Comparison of ENCODE assay signal across 30 mouse cellular contexts in genomic region chr11:93217457-93217856, GRCm38 (mm10).
DNase-seq lines count a peak whose midpoint lies in the region; ATAC-seq lines count a peak whose summit lies in the region.
"Had no signal": no experiment of that assay in that cellular context is flagged by ENCODE, and none has a peak within 500 bp of the region (broad histone marks: within the 10 kb centered on the region; RNA-seq: fewer than 3 reads in every experiment).

No protein-coding gene starts in this region.

- no peaks in the 10 kb centered on the region for H3K27me3 ChIP-seq in neural tube, embryonic 15.5 days (replicated peaks)
- H3K27me3 ChIP-seq: embryonic facial prominence, embryonic 12.5 days; heart, embryonic 13.5 days; limb, embryonic 12.5 days; liver, embryonic 15.5 days; lung, embryonic 15.5 days; midbrain, embryonic 15.5 days had no signal

- ATAC-seq in cerebellum, adult (ENCODE audit: insufficient number of reproducible peaks, low FRiP score, low TSS enrichment): peak; percentile 83
- no peak for ATAC-seq in neural tube, embryonic 15.5 days (ENCODE audit: low FRiP score)
- ATAC-seq: forebrain, embryonic 16.5 days; midbrain, embryonic 15.5 days had no signal

- peak; percentile 3 for DNase-seq in NIH3T3 (ENCODE audit: low read depth)
- peak; percentile 84 for DNase-seq in cerebellum, adult 8-10 months
- peak; percentile 81 to 89 for DNase-seq in cerebellum, postnatal 25 days
- DNase-seq in lung, postnatal 4 days: no peak
- no peak for DNase-seq in layer of hippocampus, adult 9-10 months (ENCODE audit: low spot score)
- DNase-seq: adrenal gland, adult 8-10 months; B cell, adult 2 months; embryo, embryonic 11 days; gastrocnemius, adult 2 months; heart, adult 2 months; heart, postnatal 10 days; kidney, adult 2 months; kidney, postnatal 36 days; layer of hippocampus, postnatal 36 days; right cerebral cortex, adult 18-20 months; thymus, adult 18-20 months; thymus, postnatal 25 days had no signal

- H3K27ac ChIP-seq in neural tube, embryonic 15.5 days (replicated peaks): no peak overlapping the region
- H3K27ac ChIP-seq: embryonic facial prominence, embryonic 12.5 days; gastrocnemius, adult 2 months; heart, adult 2 months; heart, embryonic 13.5 days; hindbrain, embryonic 14.5 days; layer of hippocampus, adult 2 months; limb, embryonic 12.5 days; liver, embryonic 15.5 days; lung, embryonic 15.5 days; macrophage; midbrain, embryonic 15.5 days; stomach, postnatal 0 days had no signal

- H3K9me3 ChIP-seq in neural tube, embryonic 15.5 days (replicated peaks): no peaks in the 10 kb centered on the region
- H3K9me3 ChIP-seq: embryonic facial prominence, embryonic 12.5 days; heart, embryonic 13.5 days; limb, embryonic 12.5 days; liver, embryonic 15.5 days; lung, embryonic 15.5 days; midbrain, embryonic 15.5 days had no signal

- H3K4me1 ChIP-seq in neural tube, embryonic 15.5 days: no peaks in the 10 kb centered on the region
- H3K4me1 ChIP-seq: embryonic facial prominence, embryonic 12.5 days; heart, embryonic 13.5 days; limb, embryonic 12.5 days; liver, embryonic 15.5 days; lung, embryonic 15.5 days; midbrain, embryonic 15.5 days had no signal

- no peak overlapping the region for H3K4me3 ChIP-seq in neural tube, embryonic 15.5 days (replicated peaks)
- H3K4me3 ChIP-seq: embryonic facial prominence, embryonic 12.5 days; gastrocnemius, adult 2 months; heart, adult 2 months; heart, embryonic 13.5 days; layer of hippocampus, adult 2 months; limb, embryonic 12.5 days; liver, embryonic 15.5 days; lung, embryonic 15.5 days; midbrain, embryonic 15.5 days had no signal

- H3K4me2 ChIP-seq in neural tube, embryonic 15.5 days: no peak overlapping the region
- H3K4me2 ChIP-seq: embryonic facial prominence, embryonic 12.5 days; heart, embryonic 13.5 days; hindbrain, embryonic 14.5 days; limb, embryonic 12.5 days; liver, embryonic 15.5 days; lung, embryonic 15.5 days; midbrain, embryonic 15.5 days had no signal

- H3K36me3 ChIP-seq in neural tube, embryonic 15.5 days: no peaks in the 10 kb centered on the region
- H3K36me3 ChIP-seq: embryonic facial prominence, embryonic 12.5 days; heart, embryonic 13.5 days; limb, embryonic 12.5 days; liver, embryonic 15.5 days; lung, embryonic 15.5 days; midbrain, embryonic 15.5 days had no signal

- no peak overlapping the region for H3K9ac ChIP-seq in neural tube, embryonic 15.5 days (replicated peaks)
- H3K9ac ChIP-seq: embryonic facial prominence, embryonic 12.5 days; heart, embryonic 13.5 days; hindbrain, embryonic 14.5 days; limb, embryonic 12.5 days; liver, embryonic 15.5 days; lung, embryonic 15.5 days; midbrain, embryonic 15.5 days had no signal

Comparison
In these comparisons a context has a peak if more than half of its experiments do, and no peak if none do; other contexts are left out.
1. DNase-seq: peak in NIH3T3 (single experiment), cerebellum, adult 8-10 months (single experiment) and cerebellum, postnatal 25 days (2 of 2); none in lung, postnatal 4 days (0 of 2) and layer of hippocampus, adult 9-10 months (single experiment).